Mouse (Mus musculus) activated CD4-positive, CD25-positive, alpha-beta regulatory T cell (primary cell): Measurements from ENCODE around the gene Vat1l. TPM values are rescaled to one million over a fixed set of nuclear protein-coding genes. Genes with fewer than 3 reads are reported as not detected.

Experiments
- polyA plus RNA-seq, 2 experiments: library from polyadenylated mRNA; unstranded; fragments of 100-300 nt; shearing (Covaris generic); gene quantifications; one replicate each; pipeline ENCODE4 v1.2.1; 2017

The Vat1l gene
- polyA plus RNA-seq, result under 1 TPM in 1 of 2 experiments, not detected in 1; 0.76 TPM

DNA sequence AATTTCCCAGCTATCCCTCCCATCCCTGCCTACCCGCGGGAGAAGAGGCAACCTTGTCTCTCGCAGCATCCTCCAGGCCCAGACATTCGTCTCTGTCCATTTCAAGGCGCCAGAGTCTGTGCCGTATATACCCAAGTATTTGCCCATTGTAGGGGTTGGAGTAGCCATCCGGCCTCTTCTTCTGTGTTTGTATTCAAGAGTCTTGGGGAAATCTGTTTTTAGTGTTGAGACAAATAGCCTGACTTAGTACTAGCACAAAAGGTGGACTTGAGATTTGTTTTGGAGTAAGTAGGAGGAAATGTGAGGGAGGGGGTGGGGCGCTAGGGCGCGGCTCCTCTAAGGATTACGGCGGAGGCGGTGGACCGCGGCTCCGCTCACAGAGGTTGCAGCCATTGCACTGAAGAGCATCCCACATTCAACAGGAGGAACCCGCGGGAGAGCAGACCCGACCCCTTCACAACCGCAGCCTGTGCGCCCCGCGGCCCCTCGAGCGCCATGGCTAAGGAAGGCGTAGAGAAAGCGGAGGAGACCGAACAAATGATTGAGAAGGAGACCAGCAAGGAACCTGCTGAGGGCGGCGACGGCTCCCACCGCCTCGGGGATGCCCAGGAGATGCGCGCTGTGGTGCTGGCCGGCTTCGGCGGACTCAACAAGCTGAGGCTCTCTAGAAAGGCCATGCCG lies at the start of gene Vat1l:
Vat1l (plus strand) TSS at position 392 of the 681 bp plus-strand sequence.

DNA sequence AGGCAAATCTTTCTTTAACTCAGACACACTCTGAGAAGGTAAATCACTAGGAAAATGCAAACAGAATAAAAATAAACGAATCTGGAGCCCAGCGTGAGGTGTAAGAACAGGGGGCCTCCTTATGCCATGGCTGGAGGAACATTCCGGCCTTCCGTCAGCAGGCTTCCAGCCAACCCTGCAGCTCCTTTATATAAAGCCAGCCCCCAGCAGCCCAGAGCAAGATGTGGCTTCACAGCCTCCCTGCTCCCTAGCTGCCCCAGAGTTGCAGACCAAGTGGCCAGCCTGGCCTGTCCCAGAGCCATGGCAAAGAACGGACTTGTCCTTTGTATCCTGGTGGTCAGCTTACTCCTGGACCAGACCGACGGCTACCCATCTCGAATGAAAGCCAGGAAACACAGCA lies 212.4 kb downstream of the Vat1l start, which contains the start of gene Clec3a:
Clec3a (plus strand) TSS at position 301 of the 400 bp plus-strand sequence.

Other genes with a start within 250 kb of the Vat1l start
- 10 to 100 TPM; 25.1 to 27.1 TPM for gene Nudt7, start 72.1 kb upstream of the Vat1l start, polyA plus RNA-seq
- not detected for gene Clec3a, start 212.5 kb downstream of the Vat1l start, polyA plus RNA-seq
- 1 to 10 TPM; 7.8 TPM for gene Wwox, start 234.0 kb downstream of the Vat1l start, polyA plus RNA-seq